Mouse (Mus musculus) heart, embryonic 10.5 days (tissue): ENCODE data around the gene Gm17359. TPM values are rescaled to one million over a fixed set of nuclear protein-coding genes. Genes with fewer than 3 reads are reported as not detected.
"Not testable (repeated sequence)": the region's sequence is repeated elsewhere in the genome, so short reads cannot be mapped to it uniquely, and the experiment has no call there.

Experiments
- DNase-seq: peaks from one replicate; pipeline ENCODE4 v3.0.0-alpha.2; 2017; ENCODE audit warnings: low spot score
- H3K27ac ChIP-seq: fragments of 300-500 bp; sonication (generic); 2 replicates; pipeline ENCODE4 v1.5.1; 2016; ENCODE audit warnings: mild to moderate bottlenecking
- H3K27me3 ChIP-seq: fragments of 300-500 bp; sonication (generic); 2 replicates; pipeline ENCODE4 v1.6.1; 2016; ENCODE audit warnings: mild to moderate bottlenecking; ENCODE audit not compliant: poor library complexity, insufficient read depth, severe bottlenecking
- H3K36me3 ChIP-seq: fragments of 300-500 bp; sonication (generic); 2 replicates; pipeline ENCODE4 v1.6.1; 2016; ENCODE audit warnings: mild to moderate bottlenecking, moderate library complexity
- H3K4me1 ChIP-seq: fragments of 300-500 bp; sonication (generic); 2 replicates; pipeline ENCODE4 v1.6.1; 2016; ENCODE audit warnings: mild to moderate bottlenecking
- H3K4me3 ChIP-seq: fragments of 300-500 bp; sonication (generic); 2 replicates; pipeline ENCODE4 v1.5.1; 2016; ENCODE audit warnings: mild to moderate bottlenecking, moderate library complexity
- H3K9me3 ChIP-seq: fragments of 300-500 bp; sonication (generic); 2 replicates; pipeline ENCODE4 v1.6.1; 2016; ENCODE audit warnings: mild to moderate bottlenecking, moderate library complexity
- WGBS: fragments of 180-500 bp; shearing (Covaris S2); methylation state at CpG from one replicate; pipeline ENCODE4 v1.1.7; 2016; 5-methylcytosine and 5-hydroxymethylcytosine counted together
- polyA plus RNA-seq: library from polyadenylated mRNA; unstranded; fragments of >200 nt; fragmentation: Nextera tagmentation; extraction: Ambion mirVana; gene quantifications from 2 replicates; pipeline ENCODE4 v1.2.1, GENCODE M21; 2016

Gene Gm17359
- polyA plus RNA-seq, 1 experiment from 2014 or later, result not detected

DNA sequence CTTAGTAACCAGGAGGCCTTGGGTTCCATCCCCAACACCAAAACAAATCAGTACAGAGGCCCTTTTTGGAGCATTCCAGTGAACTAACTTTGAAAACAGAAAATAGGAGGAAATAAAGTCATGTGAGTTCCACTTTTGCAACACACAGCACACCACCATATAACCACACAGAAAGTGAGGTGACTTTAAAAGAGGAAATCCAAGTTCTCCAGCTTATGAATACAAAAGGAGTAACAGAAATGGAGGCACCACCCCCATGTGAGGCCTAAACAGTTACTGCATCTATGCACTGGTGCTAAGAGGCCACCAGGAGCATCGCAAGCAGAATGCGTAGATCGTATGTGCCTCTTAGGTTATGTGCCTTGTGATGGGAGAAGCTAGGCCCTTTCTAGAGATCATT lies 101.8 kb downstream of the Gm17359 start:
- Histone ChIP-seq H3K27me3 (no peaks in the 10 kb centered on the region), H3K36me3 (no peaks in the 10 kb centered on the region), H3K9me3 (no peaks in the 10 kb centered on the region), H3K27ac (no peak overlapping the region), H3K4me3 (no peak overlapping the region), H3K4me1 (no peaks in the 10 kb centered on the region)
- no peak for DNase-seq
- 98% methylated on average over 3 of the region's 3 CpGs for WGBS

DNA sequence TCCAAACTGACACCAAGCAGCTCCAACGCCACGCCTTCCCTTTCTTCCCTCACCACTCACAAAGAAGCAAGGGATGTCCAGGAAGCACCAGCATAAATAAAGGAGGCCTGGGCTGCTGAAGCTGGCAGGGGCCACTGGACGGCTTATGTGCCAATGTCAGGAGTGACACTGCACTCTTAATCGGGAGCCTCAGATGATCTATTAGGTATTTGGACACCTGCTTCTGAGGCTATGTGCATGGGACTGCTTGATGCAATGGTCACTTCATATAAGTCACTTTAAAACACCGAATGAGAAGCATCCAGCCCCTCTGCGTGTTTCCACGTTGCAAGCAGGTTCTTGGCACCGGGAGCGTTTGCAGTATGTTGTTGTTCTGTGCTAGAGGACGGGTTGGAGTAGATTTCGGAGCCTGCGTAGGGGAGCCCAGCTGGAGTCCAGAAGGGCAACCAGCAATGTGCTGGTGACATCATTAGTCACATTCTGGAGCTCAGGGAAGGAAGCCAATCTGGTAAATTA lies 104.6 kb downstream of the Gm17359 start:
- Histone ChIP-seq H3K27me3 (no peaks in the 10 kb centered on the region), H3K4me3 (no peak overlapping the region), H3K36me3 (no peaks in the 10 kb centered on the region), H3K4me1 (no peaks in the 10 kb centered on the region), H3K9me3 (no peaks in the 10 kb centered on the region), H3K27ac (no peak overlapping the region)
- peak; percentile 67 for DNase-seq
- 76% methylated on average over 12 of the region's 12 CpGs for WGBS

DNA sequence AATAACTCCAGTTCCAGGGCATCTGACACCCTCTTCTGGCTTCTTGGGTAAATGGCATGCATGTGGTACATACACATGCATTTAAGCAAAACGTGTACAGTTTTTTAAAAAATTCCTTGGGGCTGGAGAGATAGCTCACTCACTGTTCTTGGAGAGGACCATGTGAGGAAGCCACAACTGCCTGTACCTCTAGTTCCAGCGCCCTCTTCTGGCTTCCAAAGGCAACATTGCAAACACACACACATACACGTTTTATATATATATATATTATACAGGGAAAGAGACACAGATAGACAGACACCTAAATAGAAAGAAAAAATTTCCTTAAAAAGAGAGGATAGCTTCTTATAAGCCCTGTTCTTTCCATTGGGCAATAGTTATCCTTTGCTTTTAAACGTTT lies 107.4 kb downstream of the Gm17359 start:
- no peaks in the 10 kb centered on the region for H3K27me3 ChIP-seq
- H3K4me3 ChIP-seq, result no peak overlapping the region
- no peak for DNase-seq
- no peaks in the 10 kb centered on the region for H3K36me3 ChIP-seq
- WGBS, result 66% methylated on average over 4 of the region's 4 CpGs
- H3K27ac ChIP-seq, result no peak overlapping the region
- no peaks in the 10 kb centered on the region for H3K9me3 ChIP-seq
- no peaks in the 10 kb centered on the region for H3K4me1 ChIP-seq

DNA sequence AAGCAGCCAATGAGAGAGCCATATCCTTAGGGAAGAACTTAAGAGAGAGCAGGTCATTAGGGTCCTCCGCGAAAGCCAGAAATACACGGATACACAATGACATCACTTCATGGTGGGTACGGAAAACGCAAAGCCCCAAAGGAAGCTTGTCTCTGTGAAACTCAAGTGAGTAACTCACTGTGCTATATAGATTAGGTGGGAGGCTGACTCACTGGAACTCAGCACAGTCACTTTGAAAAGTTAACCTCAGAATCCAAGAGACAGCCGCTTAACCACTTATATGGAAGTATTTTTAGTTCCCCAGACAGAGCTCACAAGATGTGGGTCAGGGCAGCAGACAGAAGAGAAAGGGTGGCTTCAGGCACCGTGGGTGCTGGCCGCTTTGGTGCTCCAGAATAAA lies 108.6 kb downstream of the Gm17359 start:
- H3K27me3 ChIP-seq, result no peaks in the 10 kb centered on the region
- no peak overlapping the region for H3K4me3 ChIP-seq
- H3K4me1 ChIP-seq, result no peaks in the 10 kb centered on the region
- H3K36me3 ChIP-seq, result no peaks in the 10 kb centered on the region
- 69% methylated on average over 8 of the region's 8 CpGs for WGBS
- no peak for DNase-seq
- H3K9me3 ChIP-seq, result no peaks in the 10 kb centered on the region
- H3K27ac ChIP-seq, result no peak overlapping the region

DNA sequence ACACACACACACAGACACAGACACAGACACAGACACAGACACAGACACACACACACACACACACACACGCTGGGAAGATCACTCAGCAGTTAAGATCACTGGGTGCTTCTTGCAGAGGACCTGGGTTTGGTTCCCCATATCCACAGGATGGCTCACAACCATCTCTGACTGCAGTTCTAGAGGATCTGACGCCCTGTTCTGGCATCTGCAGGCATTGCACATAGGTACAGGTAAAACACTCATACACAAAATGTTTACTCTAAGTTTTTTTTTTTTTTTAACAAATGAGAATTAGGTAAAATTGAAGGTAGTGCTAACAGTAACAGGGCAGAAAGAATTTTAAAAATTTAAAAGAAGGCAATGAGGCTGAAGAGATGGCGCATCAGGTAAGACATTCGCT lies 109.7 kb downstream of the Gm17359 start:
- Histone ChIP-seq H3K4me3 (no peak overlapping the region), H3K36me3 (no peaks in the 10 kb centered on the region), H3K9me3 (no peaks in the 10 kb centered on the region), H3K4me1 (no peaks in the 10 kb centered on the region), H3K27me3 (no peaks in the 10 kb centered on the region), H3K27ac (no peak overlapping the region)
- 84% methylated on average over 4 of the region's 4 CpGs for WGBS
- DNase-seq, result no peak

DNA sequence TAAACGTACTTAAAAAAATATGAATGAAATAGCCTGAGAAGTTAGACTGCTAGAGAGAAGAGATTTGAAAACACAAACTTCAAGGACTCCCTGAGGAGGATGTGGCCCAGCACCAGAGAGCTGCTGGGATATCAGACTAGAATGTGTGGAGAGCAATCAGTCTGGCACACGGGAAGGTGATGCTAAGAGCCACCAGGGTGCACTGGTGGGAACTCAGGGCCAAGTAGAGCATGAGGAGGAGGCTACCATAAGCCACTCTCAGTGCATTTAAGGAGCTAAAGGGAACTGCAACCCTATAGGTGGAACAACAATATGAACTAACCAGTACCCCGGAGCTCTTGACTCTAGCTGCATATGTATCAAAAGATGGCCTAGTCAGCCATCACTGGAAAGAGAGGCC lies 110.2 kb downstream of the Gm17359 start:
- H3K27ac ChIP-seq, H3K4me3 ChIP-seq, H3K9me3 ChIP-seq, DNase-seq, H3K36me3 ChIP-seq, H3K27me3 ChIP-seq, H3K4me1 ChIP-seq: not testable (repeated sequence)
- WGBS, result 75% methylated on average over 3 of the region's 3 CpGs

DNA sequence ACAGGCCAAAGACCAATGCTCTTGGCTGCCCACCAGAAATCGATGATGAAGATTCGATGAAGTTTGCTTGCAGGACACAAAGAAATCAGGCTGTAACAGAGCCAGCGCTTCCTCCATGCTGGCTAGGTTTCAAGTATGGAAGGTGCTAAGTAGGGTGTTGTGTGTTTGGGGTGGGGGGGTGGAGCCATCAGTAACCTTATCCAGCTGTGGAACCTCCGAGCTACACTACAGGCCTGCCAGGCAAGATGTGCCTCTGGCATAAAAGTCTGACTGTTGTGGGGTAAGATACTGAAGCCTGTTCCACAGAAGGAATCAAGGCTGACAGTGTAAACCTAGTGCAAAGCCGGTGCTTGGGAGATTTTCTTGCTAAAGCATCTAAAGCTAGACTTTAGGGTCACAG lies 112.0 kb downstream of the Gm17359 start:
- no peak for DNase-seq
- no peak overlapping the region for H3K27ac ChIP-seq

DNA sequence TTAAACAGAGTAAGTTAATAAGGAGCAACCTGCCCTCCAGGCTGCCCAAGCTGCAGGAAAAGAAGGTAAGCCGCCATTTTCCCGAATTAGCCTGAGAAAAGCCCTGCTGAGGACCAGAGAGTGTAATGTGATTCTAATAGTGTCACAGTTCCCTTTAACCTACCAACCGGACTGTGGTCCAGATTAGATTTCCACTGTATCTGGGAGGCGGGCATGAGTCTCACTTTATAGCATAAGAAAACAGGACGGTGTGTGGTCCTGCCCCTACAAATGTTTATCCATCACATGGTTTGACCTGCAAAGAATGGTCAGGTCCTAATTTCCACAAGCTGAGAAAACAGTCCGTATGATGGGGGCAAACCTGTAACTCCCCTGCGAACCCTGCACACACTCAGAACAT lies 112.9 kb downstream of the Gm17359 start:
- Histone ChIP-seq H3K9me3 (no peaks in the 10 kb centered on the region), H3K27ac (no peak overlapping the region), H3K27me3 (no peaks in the 10 kb centered on the region), H3K4me1 (no peaks in the 10 kb centered on the region), H3K36me3 (no peaks in the 10 kb centered on the region), H3K4me3 (no peak overlapping the region)
- WGBS, result 88% methylated on average over 7 of the region's 7 CpGs
- no peak for DNase-seq

More for the DNA sequence above, 112.0 kb downstream of the Gm17359 start:
- no peaks in the 10 kb centered on the region for H3K9me3 ChIP-seq
- H3K36me3 ChIP-seq, result no peaks in the 10 kb centered on the region
- no peaks in the 10 kb centered on the region for H3K4me1 ChIP-seq
- 82% methylated on average over 5 of the region's 5 CpGs for WGBS
- no peaks in the 10 kb centered on the region for H3K27me3 ChIP-seq
- no peak overlapping the region for H3K4me3 ChIP-seq

DNA sequence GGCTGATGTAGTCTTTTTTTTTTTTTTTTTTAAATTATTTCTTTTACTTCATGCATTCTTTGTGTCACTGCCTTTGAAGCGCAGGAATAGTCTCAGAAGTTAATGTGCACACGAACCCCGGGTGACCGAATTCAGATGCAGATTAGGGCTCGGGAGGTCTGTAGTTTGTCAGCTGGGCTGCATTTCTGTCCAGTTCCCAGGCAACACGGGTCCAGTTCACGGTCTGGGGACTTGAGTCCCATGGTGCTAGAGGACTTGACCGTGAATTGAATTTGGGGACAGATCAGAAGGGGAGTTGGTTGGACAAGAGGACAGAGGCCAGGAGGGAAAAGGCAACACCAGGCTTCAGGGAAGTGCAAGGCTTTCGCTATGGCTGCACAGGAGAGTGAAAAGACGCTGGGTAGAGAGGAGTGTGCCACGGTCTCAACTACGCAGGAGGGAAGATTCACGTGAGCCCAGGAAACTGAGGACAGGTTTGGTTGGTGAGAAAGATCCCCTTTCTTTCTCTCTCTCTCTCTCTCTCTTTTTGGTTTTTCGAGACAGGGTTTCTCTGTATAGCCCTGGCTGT lies 116.3 kb downstream of the Gm17359 start:
- Histone ChIP-seq H3K27me3 (no peaks in the 10 kb centered on the region), H3K4me1 (0 out of 2 replicates have a peak, but pooled peaks cover 3% of the 10 kb centered on the region), H3K9me3 (no peaks in the 10 kb centered on the region), H3K36me3 (peaks cover 7% of the 10 kb centered on the region; the same call in 1 of the 2 replicates), H3K4me3 (no peak overlapping the region), H3K27ac (no peak overlapping the region)
- 80% methylated on average over 14 of the region's 14 CpGs for WGBS
- DNase-seq, result peak; percentile 53

DNA sequence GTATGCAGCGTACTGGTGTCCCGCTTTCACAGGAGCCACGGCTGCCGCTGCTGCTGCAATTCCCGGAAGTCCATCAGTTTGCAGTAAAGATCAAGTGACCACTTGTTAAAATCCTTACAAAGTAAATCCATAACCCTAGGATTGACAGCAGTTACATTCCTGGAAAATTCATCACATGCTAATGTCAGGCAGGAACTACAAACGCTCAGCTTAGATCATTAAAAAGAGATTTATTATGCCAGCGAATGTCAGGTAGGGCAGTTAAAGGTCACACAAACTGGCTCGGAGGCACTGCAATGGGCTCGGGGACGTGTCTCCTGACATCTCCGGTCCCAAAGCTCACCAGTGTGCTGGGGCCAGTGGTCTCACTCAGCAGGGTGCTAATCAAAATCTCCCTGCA lies 119.3 kb downstream of the Gm17359 start:
- WGBS, result 75% methylated on average over 11 of the region's 11 CpGs
- no peaks in the 10 kb centered on the region for H3K9me3 ChIP-seq
- H3K27me3 ChIP-seq, result no peaks in the 10 kb centered on the region
- H3K4me1 ChIP-seq, result 0 out of 2 replicates have a peak, but pooled peaks cover 3% of the 10 kb centered on the region
- peaks cover 26% of the 10 kb centered on the region for H3K36me3 ChIP-seq
- no peak for DNase-seq
- H3K4me3 ChIP-seq, result no peak overlapping the region
- no peak overlapping the region for H3K27ac ChIP-seq

DNA sequence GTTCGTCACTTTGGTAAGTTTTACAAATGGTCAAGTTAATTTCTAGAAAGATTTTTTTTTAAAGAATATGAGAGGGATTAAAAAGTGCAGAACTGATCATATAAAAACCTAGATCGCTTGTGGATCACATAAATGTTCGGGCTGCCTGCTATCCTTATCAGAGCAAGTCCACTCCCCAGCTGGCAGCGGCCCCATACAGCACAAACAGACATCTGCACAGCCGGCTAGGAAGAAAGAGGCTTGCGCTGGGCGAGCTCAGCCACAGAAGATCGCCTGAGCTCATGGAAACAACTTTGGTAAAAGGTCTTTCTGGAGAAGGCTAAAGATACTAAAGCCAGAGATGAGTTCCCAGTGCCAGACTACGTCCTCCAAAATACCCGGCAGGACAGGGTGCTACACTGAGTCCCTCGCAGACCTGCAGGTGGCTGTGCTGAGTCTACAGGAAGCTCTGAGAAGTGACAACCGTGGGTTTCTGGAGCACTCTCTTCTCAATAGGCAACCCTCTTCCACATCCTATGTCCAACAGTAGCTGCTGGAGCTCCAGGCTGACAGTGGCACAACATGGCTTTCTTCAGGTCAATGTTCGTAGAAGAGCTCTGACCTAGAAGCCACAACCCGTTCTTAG lies 122.3 kb downstream of the Gm17359 start:
- no peaks in the 10 kb centered on the region for H3K27me3 ChIP-seq
- 86% methylated on average over 14 of the region's 14 CpGs for WGBS
- H3K4me3 ChIP-seq, result no peak overlapping the region
- H3K36me3 ChIP-seq, result peaks cover 36% of the 10 kb centered on the region
- 0 out of 2 replicates have a peak, but pooled peaks cover 3% of the 10 kb centered on the region for H3K4me1 ChIP-seq
- H3K9me3 ChIP-seq, result no peaks in the 10 kb centered on the region
- DNase-seq, result peak; percentile 71
- no peak overlapping the region for H3K27ac ChIP-seq

DNA sequence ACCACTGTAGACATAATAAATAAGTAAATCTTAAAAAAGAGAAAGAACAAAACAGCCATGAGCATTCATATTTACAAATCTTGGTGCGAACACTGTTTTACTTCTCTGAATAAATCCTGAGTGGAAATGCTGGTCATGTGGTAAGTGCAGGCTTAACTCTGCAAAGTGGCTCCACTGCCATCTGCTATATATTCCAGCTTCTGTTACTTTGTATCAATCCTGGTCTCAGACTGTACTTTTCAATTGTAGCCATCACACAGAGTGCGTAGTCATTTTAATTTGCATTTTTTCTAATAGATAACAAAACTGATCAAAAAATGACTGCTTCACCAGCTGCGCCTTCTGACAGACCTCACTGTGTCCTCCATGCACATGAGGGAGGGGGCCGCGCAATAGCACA lies 133.0 kb downstream of the Gm17359 start:
- no peaks in the 10 kb centered on the region for H3K9me3 ChIP-seq
- no peaks in the 10 kb centered on the region for H3K27me3 ChIP-seq
- peaks cover 4% of the 10 kb centered on the region; the same call in 1 of the 2 replicates for H3K4me1 ChIP-seq
- peaks cover 38% of the 10 kb centered on the region for H3K36me3 ChIP-seq
- H3K27ac ChIP-seq, result no peak overlapping the region
- DNase-seq, result no peak
- no peak overlapping the region for H3K4me3 ChIP-seq
- 91% methylated on average over 5 of the region's 5 CpGs for WGBS

DNA sequence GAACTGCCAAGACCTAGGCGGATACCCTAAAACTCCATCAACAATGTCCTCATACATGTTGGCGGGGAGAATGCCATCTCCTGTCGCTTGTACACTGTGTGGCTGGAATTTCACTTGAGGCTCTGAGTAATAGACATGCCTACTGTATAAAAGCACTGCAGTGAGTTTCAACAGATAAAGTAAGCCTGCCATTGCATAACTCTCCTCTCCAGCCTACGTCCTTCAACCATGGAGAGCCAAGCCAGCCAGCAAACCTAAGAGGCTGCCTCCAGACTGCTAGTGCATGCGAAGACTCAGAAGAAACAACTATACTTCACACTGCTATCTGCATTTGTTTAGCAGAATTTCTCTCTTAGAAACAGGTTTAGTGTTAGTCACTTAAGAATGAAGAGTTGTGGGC lies 135.9 kb downstream of the Gm17359 start:
- 93% methylated on average over 5 of the region's 5 CpGs for WGBS
- Histone ChIP-seq H3K27me3 (no peaks in the 10 kb centered on the region), H3K4me1 (peaks cover 4% of the 10 kb centered on the region; the same call in 1 of the 2 replicates), H3K27ac (no peak overlapping the region), H3K36me3 (peaks cover 38% of the 10 kb centered on the region), H3K4me3 (no peak overlapping the region), H3K9me3 (no peaks in the 10 kb centered on the region)
- DNase-seq, result no peak
